Mouse (Mus musculus): Measurements from ENCODE around the gene Hfe.
"Not testable (repeated sequence)": the region's sequence is repeated elsewhere in the genome, so short reads cannot be mapped to it uniquely, and the experiment has no call there.

Hfe gene

GRCm38 (mm10) chr13:23716261-23717042, 5.8 kb upstream of the Hfe start:
- DNase-seq (ENCODE audit: low spot score): no peak

- DNase-seq (ENCODE audit: low spot score): no peak
These were observed 810 bp downstream of the Hfe start for GRCm38 (mm10) chr13:23709714-23710373.

GRCm38 (mm10) chr13:23708654-23709053, 2.0 kb downstream of the Hfe start:
- no peak for DNase-seq (ENCODE audit: low spot score)

GRCm38 (mm10) chr13:23708041-23708440, 2.6 kb downstream of the Hfe start:
- no peak for DNase-seq (ENCODE audit: low spot score)

- no peak for DNase-seq (ENCODE audit: low spot score)
These were observed 3.9 kb downstream of the Hfe start for GRCm38 (mm10) chr13:23706771-23707170.

GRCm38 (mm10) chr13:23705751-23706356, 4.8 kb downstream of the Hfe start:
- no peak for DNase-seq (ENCODE audit: low spot score)

- not testable (repeated sequence) for DNase-seq (ENCODE audit: low spot score)
These were observed 7.9 kb downstream of the Hfe start for GRCm38 (mm10) chr13:23702801-23703200.

- no peak for DNase-seq (ENCODE audit: low spot score)
These were observed 8.4 kb downstream of the Hfe start for GRCm38 (mm10) chr13:23702220-23702619.

GRCm38 (mm10) chr13:23700786-23701520, 9.7 kb downstream of the Hfe start:
- peak; percentile 74 for DNase-seq (ENCODE audit: low spot score)

GRCm38 (mm10) chr13:23699767-23700166, 10.9 kb downstream of the Hfe start:
- DNase-seq (ENCODE audit: low spot score): no peak

GRCm38 (mm10) chr13:23698996-23699395, 11.7 kb downstream of the Hfe start:
- DNase-seq (ENCODE audit: low spot score): no peak

- peak; percentile 99 for DNase-seq (ENCODE audit: low spot score)
These were observed 12.4 kb downstream of the Hfe start, which contains the start of gene Hist1h4c for GRCm38 (mm10) chr13:23698300-23698693. Gene Hist1h4c, minus strand, starts transcription at chr13:23698454.

GRCm38 (mm10) chr13:23697491-23698299, 13.0 kb downstream of the Hfe start:
- DNase-seq (ENCODE audit: low spot score): peak; percentile 47

- DNase-seq (ENCODE audit: low spot score): no peak
These were observed 14.6 kb downstream of the Hfe start for GRCm38 (mm10) chr13:23696061-23696474.

- no peak for DNase-seq (ENCODE audit: low spot score)
These were observed 15.1 kb downstream of the Hfe start, which contains the start of gene Hist1h1t for GRCm38 (mm10) chr13:23695514-23695913. Gene Hist1h1t, plus strand, starts transcription at chr13:23695814.

- no peak for DNase-seq (ENCODE audit: low spot score)
These were observed 15.7 kb downstream of the Hfe start for GRCm38 (mm10) chr13:23694956-23695355.

GRCm38 (mm10) chr13:23693856-23694440, 16.7 kb downstream of the Hfe start:
- no peak for DNase-seq (ENCODE audit: low spot score)

- no peak for DNase-seq (ENCODE audit: low spot score)
These were observed 21.2 kb downstream of the Hfe start for GRCm38 (mm10) chr13:23689459-23689858.

GRCm38 (mm10) chr13:23688956-23689355, 21.7 kb downstream of the Hfe start:
- no peak for DNase-seq (ENCODE audit: low spot score)

GRCm38 (mm10) chr13:23687907-23688306, 22.7 kb downstream of the Hfe start:
- no peak for DNase-seq (ENCODE audit: low spot score)

GRCm38 (mm10) chr13:23687181-23687580, 23.5 kb downstream of the Hfe start:
- no peak for DNase-seq (ENCODE audit: low spot score)

Data from urinary bladder, postnatal 14 days (tissue).